Mouse (Mus musculus): ENCODE measurements around the gene Tspan4. TPM values are rescaled to one million over a fixed set of nuclear protein-coding genes. Genes with fewer than 3 reads are reported as not detected.

Gene Tspan4
- polyA plus RNA-seq, 1 experiment from 2014 or later = 86.2 TPM

DNA sequence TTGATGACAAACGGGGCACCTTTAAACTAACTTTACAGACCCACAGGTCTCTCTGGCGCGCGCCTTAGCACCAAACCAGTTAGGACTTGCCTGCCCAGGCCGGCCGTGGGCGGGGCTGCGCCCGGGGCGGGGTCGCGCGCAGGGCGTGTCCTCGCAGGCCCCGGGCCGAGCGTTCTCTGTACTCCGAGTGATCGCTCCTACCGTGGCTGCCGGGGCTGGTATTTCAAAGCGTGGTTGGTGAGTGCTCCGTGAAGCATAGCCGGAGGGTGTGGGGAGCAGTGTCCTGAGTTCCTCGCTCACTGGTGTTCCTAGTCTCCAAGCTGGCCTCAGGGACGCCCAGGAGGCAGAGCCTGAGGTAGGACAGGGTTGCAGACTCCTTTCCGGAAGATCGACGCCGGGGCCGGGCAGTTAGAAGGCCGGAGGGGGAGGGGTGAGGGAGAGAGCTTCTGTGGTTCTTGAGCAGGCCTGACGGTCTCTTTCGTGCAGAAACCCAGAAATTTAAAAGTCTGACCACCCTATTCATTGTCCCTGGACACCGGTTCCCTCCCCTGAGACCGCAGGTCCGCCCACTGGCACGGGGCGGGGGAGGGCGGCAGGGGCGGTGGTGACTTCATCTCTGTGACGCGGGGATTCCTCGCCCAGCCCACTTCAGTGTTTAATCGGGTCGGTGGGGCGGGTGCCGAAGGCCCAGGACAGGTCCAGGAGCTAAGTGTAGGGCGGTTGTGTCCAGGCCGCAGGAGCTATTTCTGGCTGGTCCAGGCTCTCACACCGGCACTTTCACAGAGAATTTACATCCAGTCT, 7.6 kb upstream of the Tspan4 start, which contains the start of gene Cd151:
Gene Cd151 (plus strand): TSS at position 163 of the 801 bp plus-strand sequence.
- H3K9ac ChIP-seq (ENCODE audit: low read depth, low read length) = peak within 1 kb of the TSS; percentile 86
- H3K36me3 ChIP-seq (ENCODE audit: control insufficient read depth, insufficient read depth, low read length) = peaks cover 31% of the 10 kb centered on the region
- H3K27ac ChIP-seq (replicated peaks; ENCODE audit: low read depth, low read length) = peak within 1 kb of the TSS; percentile 91
- peaks cover 37% of the 10 kb centered on the region for H3K27me3 ChIP-seq (replicated peaks; ENCODE audit: control insufficient read depth, insufficient read depth, low read length)
- H3K4me3 ChIP-seq (ENCODE audit: low read depth, low read length) = peak within 1 kb of the TSS; percentile 82
- ATAC-seq (ENCODE audit: low read depth) (peak; percentile 80), DNase-seq (ENCODE audit: low spot score) (peak; percentile 91)
- peak within 1 kb of the TSS; percentile 75 for H3K4me2 ChIP-seq (ENCODE audit: low read depth, low read length)
- H3K4me1 ChIP-seq (ENCODE audit: control insufficient read depth, insufficient read depth, low read length) = peaks cover 43% of the 10 kb centered on the region
- no peaks in the 10 kb centered on the region for H3K9me3 ChIP-seq (ENCODE audit: control insufficient read depth, low read length)
- under 1% methylated on average over 47 of the region's 52 CpGs for WGBS

DNA sequence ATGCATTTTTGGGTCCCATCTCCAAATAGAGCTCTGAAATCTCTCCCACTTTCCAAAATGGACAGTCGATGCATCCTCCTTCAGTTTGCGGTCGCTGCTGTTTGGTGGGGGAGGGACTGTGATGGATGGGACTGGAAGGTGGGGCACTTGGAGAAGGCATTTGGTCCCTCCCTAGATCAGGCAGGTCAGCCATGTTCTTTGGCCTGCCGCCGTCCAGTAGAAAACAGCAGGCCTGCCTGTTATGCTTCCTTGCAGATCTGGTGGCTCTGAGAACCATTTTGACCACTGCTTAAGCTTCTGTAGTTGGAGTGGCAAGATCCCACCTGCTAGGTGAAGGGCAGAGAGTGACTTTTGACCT, 6.9 kb upstream of the Tspan4 start:
- peak overlapping the region; percentile 75 for H3K4me2 ChIP-seq (ENCODE audit: low read depth, low read length)
- peak overlapping the region; percentile 82 for H3K4me3 ChIP-seq (ENCODE audit: low read depth, low read length)
- peaks cover 30% of the 10 kb centered on the region for H3K27me3 ChIP-seq (replicated peaks; ENCODE audit: control insufficient read depth, insufficient read depth, low read length)
- peak overlapping the region; percentile 91 for H3K27ac ChIP-seq (replicated peaks; ENCODE audit: low read depth, low read length)
- peaks cover 43% of the 10 kb centered on the region for H3K4me1 ChIP-seq (ENCODE audit: control insufficient read depth, insufficient read depth, low read length)
- ATAC-seq (ENCODE audit: low read depth) = no peak
- H3K9ac ChIP-seq (ENCODE audit: low read depth, low read length) = peak overlapping the region; percentile 86
- 16% methylated on average over 5 of the region's 5 CpGs for WGBS
- DNase-seq (ENCODE audit: low spot score) = no peak
- H3K36me3 ChIP-seq (ENCODE audit: control insufficient read depth, insufficient read depth, low read length) = peaks cover 36% of the 10 kb centered on the region
- no peaks in the 10 kb centered on the region for H3K9me3 ChIP-seq (ENCODE audit: control insufficient read depth, low read length)

DNA sequence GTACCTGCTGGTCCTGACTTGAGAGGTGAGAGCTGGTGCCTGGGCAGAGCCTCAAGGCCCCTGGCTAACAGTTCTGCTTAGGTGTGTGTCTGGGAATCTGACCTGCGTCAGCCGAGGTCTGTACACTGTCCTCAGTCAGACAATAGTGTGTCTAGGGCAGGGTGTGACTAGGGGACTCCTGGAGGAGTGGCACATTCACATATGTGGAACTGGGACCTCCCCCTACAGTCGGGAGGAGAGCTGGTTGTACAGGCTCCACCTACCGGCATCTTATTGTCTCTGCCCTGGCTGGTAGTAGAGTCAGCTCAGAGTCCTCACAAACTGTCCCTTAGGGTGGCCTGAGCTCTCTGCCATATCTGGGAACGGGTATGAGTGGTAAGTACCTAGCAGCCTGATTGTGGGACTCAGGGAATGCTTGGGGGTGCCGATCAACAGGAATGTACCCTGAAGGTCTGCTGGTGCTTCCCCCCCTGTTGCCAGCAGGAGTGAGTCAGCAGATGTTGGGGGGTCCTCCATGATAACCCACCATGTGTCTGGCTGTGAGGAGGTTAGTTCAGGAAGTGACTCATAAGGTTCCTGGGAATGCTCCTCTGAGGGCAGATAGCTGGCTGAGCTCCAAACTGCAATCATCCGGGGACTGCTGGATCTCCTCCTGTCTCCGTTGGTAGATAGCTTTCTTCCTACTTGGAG, 6.4 kb upstream of the Tspan4 start:
- Histone ChIP-seq H3K4me2 (ENCODE audit: low read depth, low read length) (peak overlapping the region; percentile 75), H3K27me3 (replicated peaks; ENCODE audit: control insufficient read depth, insufficient read depth, low read length) (peaks cover 25% of the 10 kb centered on the region), H3K36me3 (ENCODE audit: control insufficient read depth, insufficient read depth, low read length) (peaks cover 36% of the 10 kb centered on the region), H3K9me3 (ENCODE audit: control insufficient read depth, low read length) (no peaks in the 10 kb centered on the region), H3K4me1 (ENCODE audit: control insufficient read depth, insufficient read depth, low read length) (peaks cover 46% of the 10 kb centered on the region), H3K9ac (ENCODE audit: low read depth, low read length) (peak overlapping the region; percentile 86), H3K4me3 (ENCODE audit: low read depth, low read length) (peak overlapping the region; percentile 82), H3K27ac (replicated peaks; ENCODE audit: low read depth, low read length) (peak overlapping the region; percentile 91)
- 8% methylated on average over 8 of the region's 8 CpGs for WGBS
- ATAC-seq (ENCODE audit: low read depth) = peak; percentile 82
- DNase-seq (ENCODE audit: low spot score) = peak; percentile 93

DNA sequence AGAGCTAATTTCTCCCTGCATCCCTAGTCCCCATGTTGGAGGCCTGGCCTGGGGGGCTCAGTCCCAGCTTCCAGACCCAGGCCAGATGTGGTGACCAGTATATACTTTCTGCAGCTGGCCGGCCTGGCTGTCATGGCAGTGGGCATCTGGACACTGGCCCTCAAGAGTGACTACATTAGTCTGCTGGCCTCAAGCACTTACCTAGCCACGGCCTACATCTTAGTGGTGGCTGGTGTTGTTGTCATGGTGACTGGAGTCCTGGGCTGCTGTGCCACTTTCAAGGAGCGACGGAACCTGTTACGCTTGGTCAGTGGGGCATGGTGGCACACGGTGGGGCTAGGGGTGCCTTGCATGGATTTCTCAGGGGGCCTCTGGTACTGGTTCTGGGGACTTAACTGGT, 5.7 kb upstream of the Tspan4 start:
- DNase-seq (ENCODE audit: low spot score) = no peak
- Histone ChIP-seq H3K4me2 (ENCODE audit: low read depth, low read length) (peak overlapping the region; percentile 75), H3K27ac (replicated peaks; ENCODE audit: low read depth, low read length) (peak overlapping the region; percentile 91), H3K36me3 (ENCODE audit: control insufficient read depth, insufficient read depth, low read length) (peaks cover 36% of the 10 kb centered on the region), H3K4me1 (ENCODE audit: control insufficient read depth, insufficient read depth, low read length) (peaks cover 52% of the 10 kb centered on the region), H3K9me3 (ENCODE audit: control insufficient read depth, low read length) (no peaks in the 10 kb centered on the region), H3K27me3 (replicated peaks; ENCODE audit: control insufficient read depth, insufficient read depth, low read length) (peaks cover 18% of the 10 kb centered on the region), H3K4me3 (ENCODE audit: low read depth, low read length) (peak overlapping the region; percentile 82), H3K9ac (ENCODE audit: low read depth, low read length) (peak overlapping the region; percentile 86)
- ATAC-seq (ENCODE audit: low read depth) = no peak
- 83% methylated on average over 5 of the region's 6 CpGs for WGBS

DNA sequence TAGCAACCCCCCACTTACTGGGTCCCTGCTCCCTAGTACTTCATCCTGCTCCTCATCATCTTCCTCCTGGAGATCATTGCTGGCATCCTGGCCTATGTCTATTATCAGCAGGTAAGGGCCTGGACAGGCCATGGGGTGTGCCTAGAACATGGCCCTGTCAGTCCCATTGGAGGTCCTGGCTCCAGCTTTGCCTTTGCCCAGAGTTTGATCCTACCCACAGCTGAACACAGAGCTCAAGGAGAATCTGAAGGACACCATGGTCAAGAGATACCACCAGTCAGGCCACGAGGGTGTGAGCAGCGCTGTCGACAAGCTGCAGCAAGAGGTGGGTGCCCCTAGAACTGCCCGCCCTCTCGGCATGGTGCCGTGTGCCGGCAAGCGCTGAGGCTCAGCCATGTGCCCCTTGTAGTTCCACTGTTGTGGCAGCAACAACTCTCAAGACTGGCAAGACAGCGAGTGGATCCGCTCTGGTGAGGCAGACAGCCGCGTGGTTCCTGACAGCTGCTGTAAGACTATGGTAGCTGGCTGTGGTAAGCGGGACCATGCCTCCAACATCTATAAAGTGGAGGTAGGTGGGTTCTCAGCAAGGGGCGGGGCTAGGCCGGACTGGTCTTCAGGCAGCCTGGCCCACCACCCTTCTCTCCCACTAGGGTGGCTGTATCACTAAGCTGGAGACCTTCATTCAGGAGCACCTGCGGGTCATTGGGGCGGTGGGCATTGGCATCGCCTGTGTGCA, 5.0 kb upstream of the Tspan4 start:
- no peak for DNase-seq (ENCODE audit: low spot score)
- no peak overlapping the region for H3K4me3 ChIP-seq (ENCODE audit: low read depth, low read length)
- no peaks in the 10 kb centered on the region for H3K9me3 ChIP-seq (ENCODE audit: control insufficient read depth, low read length)
- H3K36me3 ChIP-seq (ENCODE audit: control insufficient read depth, insufficient read depth, low read length) = peaks cover 36% of the 10 kb centered on the region
- H3K27ac ChIP-seq (replicated peaks; ENCODE audit: low read depth, low read length) = no peak overlapping the region
- peaks cover 11% of the 10 kb centered on the region for H3K27me3 ChIP-seq (replicated peaks; ENCODE audit: control insufficient read depth, insufficient read depth, low read length)
- H3K4me2 ChIP-seq (ENCODE audit: low read depth, low read length) = no peak overlapping the region
- no peak overlapping the region for H3K9ac ChIP-seq (ENCODE audit: low read depth, low read length)
- H3K4me1 ChIP-seq (ENCODE audit: control insufficient read depth, insufficient read depth, low read length) = peaks cover 45% of the 10 kb centered on the region
- ATAC-seq (ENCODE audit: low read depth) = no peak
- 90% methylated on average over 16 of the region's 18 CpGs for WGBS

GRCm38 (mm10) chr7:141470637-141470944, 4.4 kb upstream of the Tspan4 start:
- Histone ChIP-seq H3K9me3 (ENCODE audit: control insufficient read depth, low read length) (no peaks in the 10 kb centered on the region), H3K4me2 (ENCODE audit: low read depth, low read length) (no peak overlapping the region), H3K9ac (ENCODE audit: low read depth, low read length) (no peak overlapping the region), H3K27me3 (replicated peaks; ENCODE audit: control insufficient read depth, insufficient read depth, low read length) (peaks cover 5% of the 10 kb centered on the region), H3K4me3 (ENCODE audit: low read depth, low read length) (no peak overlapping the region), H3K36me3 (ENCODE audit: control insufficient read depth, insufficient read depth, low read length) (peaks cover 36% of the 10 kb centered on the region), H3K4me1 (ENCODE audit: control insufficient read depth, insufficient read depth, low read length) (peaks cover 40% of the 10 kb centered on the region), H3K27ac (replicated peaks; ENCODE audit: low read depth, low read length) (no peak overlapping the region)
- ATAC-seq (ENCODE audit: low read depth) (no peak), DNase-seq (ENCODE audit: low spot score) (no peak)
- WGBS = 97% methylated on average over 9 of the region's 10 CpGs

GRCm38 (mm10) chr7:141471236-141471635, 3.8 kb upstream of the Tspan4 start:
- H3K27ac ChIP-seq (replicated peaks; ENCODE audit: low read depth, low read length) = no peak overlapping the region
- no peak for ATAC-seq (ENCODE audit: low read depth)
- H3K4me2 ChIP-seq (ENCODE audit: low read depth, low read length) = no peak overlapping the region
- peaks cover 36% of the 10 kb centered on the region for H3K36me3 ChIP-seq (ENCODE audit: control insufficient read depth, insufficient read depth, low read length)
- DNase-seq (ENCODE audit: low spot score) = no peak
- H3K9ac ChIP-seq (ENCODE audit: low read depth, low read length) = no peak overlapping the region
- no peak overlapping the region for H3K4me3 ChIP-seq (ENCODE audit: low read depth, low read length)
- H3K4me1 ChIP-seq (ENCODE audit: control insufficient read depth, insufficient read depth, low read length) = peaks cover 40% of the 10 kb centered on the region
- H3K27me3 ChIP-seq (replicated peaks; ENCODE audit: control insufficient read depth, insufficient read depth, low read length) = no peaks in the 10 kb centered on the region
- WGBS = 86% methylated on average over 1 of the region's 1 CpGs
- no peaks in the 10 kb centered on the region for H3K9me3 ChIP-seq (ENCODE audit: control insufficient read depth, low read length)

- no peak for ATAC-seq (ENCODE audit: low read depth)
- H3K4me1 ChIP-seq (ENCODE audit: control insufficient read depth, insufficient read depth, low read length) = peaks cover 40% of the 10 kb centered on the region
- WGBS = 74% methylated on average over 6 of the region's 6 CpGs
- DNase-seq (ENCODE audit: low spot score) = no peak
- H3K27ac ChIP-seq (replicated peaks; ENCODE audit: low read depth, low read length) = no peak overlapping the region
- no peak overlapping the region for H3K4me2 ChIP-seq (ENCODE audit: low read depth, low read length)
- no peaks in the 10 kb centered on the region for H3K27me3 ChIP-seq (replicated peaks; ENCODE audit: control insufficient read depth, insufficient read depth, low read length)
- no peaks in the 10 kb centered on the region for H3K9me3 ChIP-seq (ENCODE audit: control insufficient read depth, low read length)
- H3K4me3 ChIP-seq (ENCODE audit: low read depth, low read length) = no peak overlapping the region
- no peak overlapping the region for H3K9ac ChIP-seq (ENCODE audit: low read depth, low read length)
- H3K36me3 ChIP-seq (ENCODE audit: control insufficient read depth, insufficient read depth, low read length) = peaks cover 36% of the 10 kb centered on the region
Observed at GRCm38 (mm10) chr7:141472226-141472625, 2.8 kb upstream of the Tspan4 start.
